Mouse (Mus musculus): Measurements from ENCODE around the gene Prune2.

Prune2 gene

GRCm38 (mm10) chr19:17006220-17006907, 50.4 kb downstream of the Prune2 start:
- DNase-seq, result no peak

GRCm38 (mm10) chr19:17011261-17011995, 55.5 kb downstream of the Prune2 start:
- peak; percentile 94 for DNase-seq

- peak; percentile 80 for DNase-seq
Observed at GRCm38 (mm10) chr19:17013085-17013484, 57.2 kb downstream of the Prune2 start.

- DNase-seq, result no peak
Observed at GRCm38 (mm10) chr19:17014337-17015124, 58.6 kb downstream of the Prune2 start.

- DNase-seq, result no peak
Observed at GRCm38 (mm10) chr19:17024748-17025147, 68.8 kb downstream of the Prune2 start.

- no peak for DNase-seq
Observed at GRCm38 (mm10) chr19:17030276-17030675, 74.4 kb downstream of the Prune2 start.

- DNase-seq, result no peak
Observed at GRCm38 (mm10) chr19:17032314-17032713, 76.4 kb downstream of the Prune2 start.

- DNase-seq, result no peak
Observed at GRCm38 (mm10) chr19:17046961-17047360, 91.0 kb downstream of the Prune2 start.

GRCm38 (mm10) chr19:17055892-17056291, 100.0 kb downstream of the Prune2 start:
- DNase-seq, result no peak

- no peak for DNase-seq
Observed at GRCm38 (mm10) chr19:17060106-17060505, 104.2 kb downstream of the Prune2 start.

GRCm38 (mm10) chr19:17064421-17064820, 108.5 kb downstream of the Prune2 start:
- DNase-seq, result peak; percentile 46

- DNase-seq, result peak; percentile 21
Observed at GRCm38 (mm10) chr19:17069067-17069466, 113.1 kb downstream of the Prune2 start.

GRCm38 (mm10) chr19:17071205-17071604, 115.3 kb downstream of the Prune2 start:
- DNase-seq, result no peak

- peak; percentile 53 for DNase-seq
Observed at GRCm38 (mm10) chr19:17072245-17072644, 116.3 kb downstream of the Prune2 start.

- DNase-seq, result no peak
Observed at GRCm38 (mm10) chr19:17078643-17079316, 122.9 kb downstream of the Prune2 start.

- no peak for DNase-seq
Observed at GRCm38 (mm10) chr19:17081382-17081781, 125.5 kb downstream of the Prune2 start.

GRCm38 (mm10) chr19:17094067-17094466, 138.1 kb downstream of the Prune2 start:
- DNase-seq, result no peak

GRCm38 (mm10) chr19:17096338-17096737, 140.4 kb downstream of the Prune2 start:
- no peak for DNase-seq

- DNase-seq, result no peak
Observed at GRCm38 (mm10) chr19:17097210-17097609, 141.3 kb downstream of the Prune2 start.

- DNase-seq, result peak; percentile 53
Observed at GRCm38 (mm10) chr19:17108782-17109181, 152.9 kb downstream of the Prune2 start.

- DNase-seq, result no peak
Observed at GRCm38 (mm10) chr19:17124034-17124735, 168.3 kb downstream of the Prune2 start.

- DNase-seq, result peak; percentile 96
Observed at GRCm38 (mm10) chr19:17125380-17125779, 169.5 kb downstream of the Prune2 start.
